Mouse (Mus musculus): ENCODE measurements around the gene 1700017B05Rik. TPM values are rescaled to one million over a fixed set of nuclear protein-coding genes. Genes with fewer than 3 reads are reported as not detected.
A peak's percentile ranks its signal among the peaks of the same experiment; 100 is the strongest.

The 1700017B05Rik gene
- total RNA-seq, 2 experiments from 2014 or later: 11.0 to 11.5 TPM

GRCm38 (mm10) chr9:57272902-57273804, 10.7 kb upstream of the 1700017B05Rik start:
- intact Hi-C loops (cut with DNase I): no loop called here
- no peak for DNase-seq (ENCODE audit: low spot score)

GRCm38 (mm10) chr9:57271837-57272562, 9.6 kb upstream of the 1700017B05Rik start:
- intact Hi-C loops (cut with DNase I): no loop called here
- DNase-seq (ENCODE audit: low spot score): no peak

GRCm38 (mm10) chr9:57271081-57271480, 8.7 kb upstream of the 1700017B05Rik start:
- DNase-seq (ENCODE audit: low spot score): no peak
- intact Hi-C loops (cut with DNase I): no loop called here

- no peak for DNase-seq (ENCODE audit: low spot score)
- intact Hi-C loops (cut with DNase I): no loop called here
Measured at GRCm38 (mm10) chr9:57270399-57270798, 8.0 kb upstream of the 1700017B05Rik start.

- no peak for DNase-seq (ENCODE audit: low spot score)
- intact Hi-C loops (cut with DNase I): no loop called here
Measured at GRCm38 (mm10) chr9:57269384-57269783, 7.0 kb upstream of the 1700017B05Rik start.

GRCm38 (mm10) chr9:57268575-57268974, 6.2 kb upstream of the 1700017B05Rik start:
- DNase-seq (ENCODE audit: low spot score): no peak
- intact Hi-C loops (cut with DNase I): no loop called here

- DNase-seq (ENCODE audit: low spot score): no peak
- intact Hi-C loops (cut with DNase I): no loop called here
Measured at GRCm38 (mm10) chr9:57268078-57268477, 5.7 kb upstream of the 1700017B05Rik start.

- no peak for DNase-seq (ENCODE audit: low spot score)
- intact Hi-C loops (cut with DNase I): no loop called here
Measured at GRCm38 (mm10) chr9:57267421-57267820, 5.0 kb upstream of the 1700017B05Rik start.

- intact Hi-C loops (cut with DNase I): no loop called here
- DNase-seq (ENCODE audit: low spot score): no peak
Measured at GRCm38 (mm10) chr9:57265125-57265524, 2.7 kb upstream of the 1700017B05Rik start.

- no peak for DNase-seq (ENCODE audit: low spot score)
- intact Hi-C loops (cut with DNase I): no loop called here
Measured at GRCm38 (mm10) chr9:57262795-57263684, 628 bp upstream of the 1700017B05Rik start.

GRCm38 (mm10) chr9:57261516-57261912, 898 bp downstream of the 1700017B05Rik start:
- DNase-seq (ENCODE audit: low spot score): peak; percentile 54
- intact Hi-C loops (cut with DNase I): no loop called here

- intact Hi-C loops (cut with DNase I): no loop called here
- DNase-seq (ENCODE audit: low spot score): no peak
Measured at GRCm38 (mm10) chr9:57260940-57261339, 1.5 kb downstream of the 1700017B05Rik start.

GRCm38 (mm10) chr9:57259736-57260135, 2.7 kb downstream of the 1700017B05Rik start:
- intact Hi-C loops (cut with DNase I): loop anchor here (1.0 to 5.0 kb wide), 3 partner anchors 47 to 174 kb away; no protein-coding TSS in a partner anchor
- peak; percentile 80 for DNase-seq (ENCODE audit: low spot score)

- intact Hi-C loops (cut with DNase I): loop anchor here (5.0 kb wide), 2 partner anchors 45 to 95 kb away; no protein-coding TSS in a partner anchor
- DNase-seq (ENCODE audit: low spot score): no peak
Measured at GRCm38 (mm10) chr9:57257627-57258026, 4.8 kb downstream of the 1700017B05Rik start.

GRCm38 (mm10) chr9:57256861-57257260, 5.6 kb downstream of the 1700017B05Rik start:
- no peak for DNase-seq (ENCODE audit: low spot score)
- intact Hi-C loops (cut with DNase I): loop anchor here (5.0 kb wide), 2 partner anchors 45 to 95 kb away; no protein-coding TSS in a partner anchor

- no peak for DNase-seq (ENCODE audit: low spot score)
- intact Hi-C loops (cut with DNase I): loop anchor here (5.0 kb wide), 2 partner anchors 44 to 96 kb away; no protein-coding TSS in a partner anchor
Measured at GRCm38 (mm10) chr9:57256309-57256708, 6.1 kb downstream of the 1700017B05Rik start.

GRCm38 (mm10) chr9:57254823-57255495, 7.5 kb downstream of the 1700017B05Rik start:
- DNase-seq (ENCODE audit: low spot score): no peak
- intact Hi-C loops (cut with DNase I): loop anchor here (5.0 kb wide), 2 partner anchors 43 to 97 kb away; no protein-coding TSS in a partner anchor

GRCm38 (mm10) chr9:57254061-57254460, 8.4 kb downstream of the 1700017B05Rik start:
- intact Hi-C loops (cut with DNase I): no loop called here
- no peak for DNase-seq (ENCODE audit: low spot score)

GRCm38 (mm10) chr9:57251139-57251538, 11.3 kb downstream of the 1700017B05Rik start:
- no peak for DNase-seq (ENCODE audit: low spot score)
- intact Hi-C loops (cut with DNase I): no loop called here
